Mouse (Mus musculus): ENCODE measurements around the gene Rims1. TPM values are rescaled to one million over a fixed set of nuclear protein-coding genes. Genes with fewer than 3 reads are reported as not detected.

Gene Rims1
- polyA plus RNA-seq, 1 experiment: not detected

DNA sequence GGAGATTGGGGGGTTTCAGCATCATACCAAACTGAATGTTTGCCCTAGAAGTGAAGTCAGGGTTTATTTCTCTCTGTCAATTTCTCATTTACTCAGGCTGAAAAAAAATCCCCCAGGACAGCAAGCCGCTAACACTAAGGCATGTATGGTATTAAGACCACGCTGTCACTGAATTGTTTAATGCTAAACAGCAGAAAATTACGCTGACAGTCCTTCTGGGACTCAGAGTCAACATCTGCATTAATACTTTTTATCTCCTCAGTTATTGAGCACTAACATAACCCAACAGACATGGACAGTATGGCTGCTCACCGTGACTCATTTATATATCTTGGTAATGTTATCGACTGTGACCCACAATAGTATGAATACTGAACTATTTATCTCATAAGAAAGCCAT lies 43.0 kb downstream of the Rims1 start:
- TF ChIP-seq CEBPB (IDR thresholded peaks at IDR 0.05; ENCODE audit: low read depth): no peak
- TF ChIP-seq CTCF (IDR thresholded peaks at IDR 0.05; ENCODE audit: control insufficient read depth, insufficient read depth, insufficient read length): no peak
- no peak for TF ChIP-seq MAX (IDR thresholded peaks at IDR 0.05)
- TF ChIP-seq USF1 (IDR thresholded peaks at IDR 0.05; ENCODE audit: low read depth): no peak
- no peak for TF ChIP-seq MYOD1 (IDR thresholded peaks at IDR 0.05; ENCODE audit: control insufficient read depth, insufficient read length, low read depth)
- TF ChIP-seq MYOG (IDR thresholded peaks at IDR 0.05; ENCODE audit: control insufficient read depth, extremely low read depth, insufficient read length): no peak
- no peak for TF ChIP-seq FOSL1 (IDR thresholded peaks at IDR 0.05; ENCODE audit: insufficient read depth, low read length, poor library complexity, severe bottlenecking)
- no peaks in the 10 kb centered on the region for H3K79me2 ChIP-seq (ENCODE audit: control insufficient read depth, insufficient read depth)
- no peaks in the 10 kb centered on the region for H3K27me3 ChIP-seq (ENCODE audit: control insufficient read depth, insufficient read depth, insufficient read length)
- no peak overlapping the region for H3ac ChIP-seq (ENCODE audit: control insufficient read depth, insufficient read length, low read depth)
- H3K4me3 ChIP-seq (ENCODE audit: insufficient read depth, poor library complexity, severe bottlenecking): no peak overlapping the region
- no peaks in the 10 kb centered on the region for H3K36me3 ChIP-seq (ENCODE audit: control insufficient read depth, insufficient read depth)
- H3K79me3 ChIP-seq (ENCODE audit: low read depth): no peaks in the 10 kb centered on the region

DNA sequence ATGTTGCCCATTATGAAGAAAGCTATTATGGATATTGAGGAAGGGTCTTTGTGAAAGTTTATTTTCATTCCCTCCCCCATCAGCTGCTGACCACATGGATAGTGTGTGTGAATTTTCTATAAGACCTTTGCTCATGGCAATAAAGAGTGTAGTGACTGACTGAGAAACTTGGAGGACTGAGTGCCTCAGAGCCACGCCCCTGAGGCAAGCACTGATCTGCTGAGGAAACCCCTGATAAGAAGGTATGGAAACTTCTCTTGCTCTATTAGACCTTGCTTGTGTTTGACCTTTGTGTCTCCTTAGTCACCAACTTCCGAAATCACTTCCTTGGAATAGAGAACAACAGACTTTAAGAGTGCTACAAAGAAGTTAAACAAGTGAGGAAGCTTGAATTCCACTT lies 55.3 kb downstream of the Rims1 start:
- TF ChIP-seq USF1 (IDR thresholded peaks at IDR 0.05; ENCODE audit: low read depth): no peak
- no peak for TF ChIP-seq MYOG (IDR thresholded peaks at IDR 0.05; ENCODE audit: control insufficient read depth, extremely low read depth, insufficient read length)
- TF ChIP-seq MAX (IDR thresholded peaks at IDR 0.05): no peak
- TF ChIP-seq FOSL1 (IDR thresholded peaks at IDR 0.05; ENCODE audit: insufficient read depth, low read length, poor library complexity, severe bottlenecking): no peak
- no peak for TF ChIP-seq CTCF (IDR thresholded peaks at IDR 0.05; ENCODE audit: control insufficient read depth, insufficient read depth, insufficient read length)
- no peak for TF ChIP-seq MYOD1 (IDR thresholded peaks at IDR 0.05; ENCODE audit: control insufficient read depth, insufficient read length, low read depth)
- TF ChIP-seq CEBPB (IDR thresholded peaks at IDR 0.05; ENCODE audit: low read depth): no peak
- Histone ChIP-seq H3K79me3 (ENCODE audit: low read depth) (no peaks in the 10 kb centered on the region), H3ac (ENCODE audit: control insufficient read depth, insufficient read length, low read depth) (no peak overlapping the region), H3K27me3 (ENCODE audit: control insufficient read depth, insufficient read depth, insufficient read length) (no peaks in the 10 kb centered on the region), H3K4me3 (ENCODE audit: insufficient read depth, poor library complexity, severe bottlenecking) (no peak overlapping the region), H3K36me3 (ENCODE audit: control insufficient read depth, insufficient read depth) (no peaks in the 10 kb centered on the region), H3K79me2 (ENCODE audit: control insufficient read depth, insufficient read depth) (no peaks in the 10 kb centered on the region)

GRCm38 (mm10) chr1:22744655-22745054 lies 61.1 kb downstream of the Rims1 start:
- no peaks in the 10 kb centered on the region for H3K79me3 ChIP-seq (ENCODE audit: low read depth)
- H3ac ChIP-seq (ENCODE audit: control insufficient read depth, insufficient read length, low read depth): no peak overlapping the region
- H3K36me3 ChIP-seq (ENCODE audit: control insufficient read depth, insufficient read depth): no peaks in the 10 kb centered on the region
- no peaks in the 10 kb centered on the region for H3K79me2 ChIP-seq (ENCODE audit: control insufficient read depth, insufficient read depth)
- H3K4me3 ChIP-seq (ENCODE audit: insufficient read depth, poor library complexity, severe bottlenecking): no peak overlapping the region
- no peaks in the 10 kb centered on the region for H3K27me3 ChIP-seq (ENCODE audit: control insufficient read depth, insufficient read depth, insufficient read length)
- no peak for TF ChIP-seq MYOD1 (IDR thresholded peaks at IDR 0.05; ENCODE audit: control insufficient read depth, insufficient read length, low read depth)
- TF ChIP-seq MAX (IDR thresholded peaks at IDR 0.05): no peak
- TF ChIP-seq CEBPB (IDR thresholded peaks at IDR 0.05; ENCODE audit: low read depth): no peak

DNA sequence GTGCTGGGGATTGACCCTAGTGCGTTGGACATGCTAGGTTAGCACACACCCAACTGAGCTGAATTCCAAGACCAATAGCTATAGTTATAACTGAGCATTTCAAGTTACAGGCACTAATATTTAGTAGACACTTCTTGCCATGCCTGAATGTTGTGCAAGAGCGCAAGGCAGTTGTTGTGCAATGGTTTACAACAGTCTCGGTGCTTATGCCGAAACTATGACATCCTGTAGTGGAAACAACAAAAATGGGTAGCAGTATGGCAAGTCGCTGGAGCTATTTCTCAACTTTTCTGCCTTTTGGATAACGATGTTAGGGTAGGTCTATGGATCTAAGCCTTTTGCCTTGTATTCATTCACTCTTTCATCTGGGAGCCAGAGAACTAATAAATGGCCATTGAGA lies 68.3 kb downstream of the Rims1 start:
- H3ac ChIP-seq (ENCODE audit: control insufficient read depth, insufficient read length, low read depth): no peak overlapping the region
- no peaks in the 10 kb centered on the region for H3K27me3 ChIP-seq (ENCODE audit: control insufficient read depth, insufficient read depth, insufficient read length)

GRCm38 (mm10) chr1:22734429-22734828 lies 71.4 kb downstream of the Rims1 start:
- H3K79me2 ChIP-seq (ENCODE audit: control insufficient read depth, insufficient read depth): no peaks in the 10 kb centered on the region
- H3K79me3 ChIP-seq (ENCODE audit: low read depth): no peaks in the 10 kb centered on the region
- TF ChIP-seq CEBPB (IDR thresholded peaks at IDR 0.05; ENCODE audit: low read depth): no peak
- no peak for TF ChIP-seq MAX (IDR thresholded peaks at IDR 0.05)
- TF ChIP-seq USF1 (IDR thresholded peaks at IDR 0.05; ENCODE audit: low read depth): no peak
- no peak for TF ChIP-seq CTCF (IDR thresholded peaks at IDR 0.05; ENCODE audit: control insufficient read depth, insufficient read depth, insufficient read length)
- no peak for TF ChIP-seq MYOG (IDR thresholded peaks at IDR 0.05; ENCODE audit: control insufficient read depth, extremely low read depth, insufficient read length)
- no peak for TF ChIP-seq MYOD1 (IDR thresholded peaks at IDR 0.05; ENCODE audit: control insufficient read depth, insufficient read length, low read depth)
- TF ChIP-seq FOSL1 (IDR thresholded peaks at IDR 0.05; ENCODE audit: insufficient read depth, low read length, poor library complexity, severe bottlenecking): no peak
- no peak overlapping the region for H3ac ChIP-seq (ENCODE audit: control insufficient read depth, insufficient read length, low read depth)
- H3K27me3 ChIP-seq (ENCODE audit: control insufficient read depth, insufficient read depth, insufficient read length): no peaks in the 10 kb centered on the region
- H3K36me3 ChIP-seq (ENCODE audit: control insufficient read depth, insufficient read depth): no peaks in the 10 kb centered on the region
- no peak overlapping the region for H3K4me3 ChIP-seq (ENCODE audit: insufficient read depth, poor library complexity, severe bottlenecking)

More for the DNA sequence above, 68.3 kb downstream of the Rims1 start:
- Histone ChIP-seq H3K79me2 (ENCODE audit: control insufficient read depth, insufficient read depth) (no peaks in the 10 kb centered on the region), H3K79me3 (ENCODE audit: low read depth) (no peaks in the 10 kb centered on the region), H3K4me3 (ENCODE audit: insufficient read depth, poor library complexity, severe bottlenecking) (no peak overlapping the region), H3K36me3 (ENCODE audit: control insufficient read depth, insufficient read depth) (no peaks in the 10 kb centered on the region)
- TF ChIP-seq MAX (IDR thresholded peaks at IDR 0.05) (no peak), USF1 (IDR thresholded peaks at IDR 0.05; ENCODE audit: low read depth) (no peak), MYOG (IDR thresholded peaks at IDR 0.05; ENCODE audit: control insufficient read depth, extremely low read depth, insufficient read length) (no peak), MYOD1 (IDR thresholded peaks at IDR 0.05; ENCODE audit: control insufficient read depth, insufficient read length, low read depth) (no peak), FOSL1 (IDR thresholded peaks at IDR 0.05; ENCODE audit: insufficient read depth, low read length, poor library complexity, severe bottlenecking) (no peak)

GRCm38 (mm10) chr1:22733281-22733680 lies 72.5 kb downstream of the Rims1 start:
- TF ChIP-seq MAX (IDR thresholded peaks at IDR 0.05): no peak
- H3K27me3 ChIP-seq (ENCODE audit: control insufficient read depth, insufficient read depth, insufficient read length): no peaks in the 10 kb centered on the region

More at GRCm38 (mm10) chr1:22733281-22733680, 72.5 kb downstream of the Rims1 start:
- no peaks in the 10 kb centered on the region for H3K79me2 ChIP-seq (ENCODE audit: control insufficient read depth, insufficient read depth)
- no peaks in the 10 kb centered on the region for H3K36me3 ChIP-seq (ENCODE audit: control insufficient read depth, insufficient read depth)
- H3ac ChIP-seq (ENCODE audit: control insufficient read depth, insufficient read length, low read depth): no peak overlapping the region
- H3K4me3 ChIP-seq (ENCODE audit: insufficient read depth, poor library complexity, severe bottlenecking): no peak overlapping the region
- no peaks in the 10 kb centered on the region for H3K79me3 ChIP-seq (ENCODE audit: low read depth)

Data from C2C12 (cell line).